Mouse (Mus musculus): Measurements from ENCODE around the gene Ext2.

Ext2 gene

GRCm38 (mm10) chr2:93677231-93677630 lies 145.1 kb downstream of the Ext2 start:
- no peak for DNase-seq (ENCODE audit: low spot score)

- DNase-seq (ENCODE audit: low spot score): no peak
Observed at GRCm38 (mm10) chr2:93671573-93672184, 150.7 kb downstream of the Ext2 start.

GRCm38 (mm10) chr2:93666146-93666858 lies 156.1 kb downstream of the Ext2 start:
- DNase-seq (ENCODE audit: low spot score): no peak

- no peak for DNase-seq (ENCODE audit: low spot score)
Observed at GRCm38 (mm10) chr2:93665472-93665871, 156.9 kb downstream of the Ext2 start.

GRCm38 (mm10) chr2:93662240-93662865 lies 160.0 kb downstream of the Ext2 start:
- no peak for DNase-seq (ENCODE audit: low spot score)

GRCm38 (mm10) chr2:93661096-93661495 lies 161.3 kb downstream of the Ext2 start:
- DNase-seq (ENCODE audit: low spot score): no peak

- DNase-seq (ENCODE audit: low spot score): no peak
Observed at GRCm38 (mm10) chr2:93659705-93660308, 162.6 kb downstream of the Ext2 start.

GRCm38 (mm10) chr2:93659004-93659403 lies 163.4 kb downstream of the Ext2 start:
- DNase-seq (ENCODE audit: low spot score): no peak

- no peak for DNase-seq (ENCODE audit: low spot score)
Observed at GRCm38 (mm10) chr2:93654336-93655055, 167.9 kb downstream of the Ext2 start.

- no peak for DNase-seq (ENCODE audit: low spot score)
Observed at GRCm38 (mm10) chr2:93649243-93649870, 173.0 kb downstream of the Ext2 start.

GRCm38 (mm10) chr2:93647924-93648575 lies 174.3 kb downstream of the Ext2 start:
- no peak for DNase-seq (ENCODE audit: low spot score)

GRCm38 (mm10) chr2:93647051-93647923 lies 175.1 kb downstream of the Ext2 start:
- DNase-seq (ENCODE audit: low spot score): no peak

GRCm38 (mm10) chr2:93645626-93646320 lies 176.6 kb downstream of the Ext2 start:
- no peak for DNase-seq (ENCODE audit: low spot score)

GRCm38 (mm10) chr2:93645197-93645596 lies 177.2 kb downstream of the Ext2 start:
- DNase-seq (ENCODE audit: low spot score): no peak

GRCm38 (mm10) chr2:93644731-93645130 lies 177.6 kb downstream of the Ext2 start:
- DNase-seq (ENCODE audit: low spot score): no peak

GRCm38 (mm10) chr2:93644234-93644633 lies 178.1 kb downstream of the Ext2 start:
- DNase-seq (ENCODE audit: low spot score): no peak

GRCm38 (mm10) chr2:93643403-93643780 lies 179.0 kb downstream of the Ext2 start:
- no peak for DNase-seq (ENCODE audit: low spot score)

GRCm38 (mm10) chr2:93634609-93635008 lies 187.8 kb downstream of the Ext2 start:
- no peak for DNase-seq (ENCODE audit: low spot score)

- DNase-seq (ENCODE audit: low spot score): no peak
Observed at GRCm38 (mm10) chr2:93624665-93625408, 197.5 kb downstream of the Ext2 start.

Measured in urinary bladder, postnatal 14 days (tissue).